Mouse (Mus musculus): ENCODE data around the gene Cfap73. TPM values are rescaled to one million over a fixed set of nuclear protein-coding genes. Genes with fewer than 3 reads are reported as not detected.

Cfap73 gene
- polyA plus RNA-seq, 1 experiment = 0.31 TPM

DNA sequence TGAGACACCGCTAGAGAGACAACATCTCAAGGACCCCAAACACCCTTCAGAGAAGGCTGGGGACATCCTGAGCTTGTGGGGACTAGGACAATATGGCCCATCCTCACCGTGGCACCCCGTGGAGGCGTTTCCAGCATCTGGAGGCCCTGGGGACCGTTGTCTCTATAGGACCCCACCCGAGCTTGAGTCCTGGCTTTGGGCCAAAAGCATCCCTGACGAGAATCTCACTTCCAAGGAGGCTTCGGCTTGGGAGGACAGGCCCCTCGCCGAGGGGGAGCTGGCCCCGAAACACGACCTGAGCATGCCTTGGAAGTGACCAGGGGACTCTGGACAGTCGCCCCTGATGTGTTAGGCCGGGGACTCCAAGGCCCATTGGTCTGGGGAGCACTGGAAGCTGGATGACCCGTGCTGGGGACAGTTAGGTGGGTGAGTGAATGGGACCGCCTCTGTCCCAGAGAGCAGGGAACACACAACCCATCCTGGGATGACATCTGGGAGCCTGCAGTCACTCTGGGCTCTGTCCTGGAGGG, 24.7 kb downstream of the Cfap73 start:
- Histone ChIP-seq H3K4me3 (replicated peaks; ENCODE audit: insufficient read depth, low read depth, low read length) (no peak overlapping the region), H3K27me3 (ENCODE audit: control insufficient read depth, insufficient read depth, low read length) (no peaks in the 10 kb centered on the region), H3K27ac (ENCODE audit: insufficient read depth, low read length) (no peak overlapping the region), H3K4me1 (ENCODE audit: control insufficient read depth, insufficient read depth, low read length) (peaks cover 8% of the 10 kb centered on the region)
- TF ChIP-seq POLR2A (IDR thresholded peaks at IDR 0.05; ENCODE audit: borderline replicate concordance, insufficient read depth, low read length) (no peak), CTCF (IDR thresholded peaks at IDR 0.05; ENCODE audit: borderline replicate concordance, insufficient read depth, low read depth, low read length) (no peak)
- WGBS = 62% methylated on average over 16 of the region's 16 CpGs
- DNase-seq = no peak

DNA sequence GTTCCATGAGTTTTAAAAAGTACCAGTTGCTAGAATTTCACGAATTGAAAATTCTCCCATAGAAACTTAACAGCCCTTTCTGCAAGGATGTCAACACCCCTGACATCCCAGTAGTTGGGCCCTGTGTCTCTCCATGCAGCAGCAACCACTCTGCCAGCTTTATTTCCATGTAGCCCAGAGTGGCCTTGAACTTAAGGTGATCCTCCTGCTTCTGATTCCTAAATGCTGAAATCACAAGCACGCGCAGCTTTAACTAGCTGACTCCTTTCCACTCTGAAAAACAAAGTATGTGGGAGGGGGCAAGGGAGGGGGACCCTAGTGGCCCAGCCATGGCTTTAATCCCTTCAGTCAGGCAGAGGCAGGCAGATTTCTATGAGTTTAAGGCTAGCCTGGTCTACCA, 26.7 kb downstream of the Cfap73 start:
- 84% methylated on average over 3 of the region's 3 CpGs for WGBS
- TF ChIP-seq CTCF (IDR thresholded peaks at IDR 0.05; ENCODE audit: borderline replicate concordance, insufficient read depth, low read depth, low read length) = no peak
- no peak for TF ChIP-seq POLR2A (IDR thresholded peaks at IDR 0.05; ENCODE audit: borderline replicate concordance, insufficient read depth, low read length)
- Histone ChIP-seq H3K4me3 (replicated peaks; ENCODE audit: insufficient read depth, low read depth, low read length) (no peak overlapping the region), H3K27me3 (ENCODE audit: control insufficient read depth, insufficient read depth, low read length) (no peaks in the 10 kb centered on the region), H3K27ac (ENCODE audit: insufficient read depth, low read length) (no peak overlapping the region), H3K4me1 (ENCODE audit: control insufficient read depth, insufficient read depth, low read length) (peaks cover 10% of the 10 kb centered on the region)
- DNase-seq = no peak

DNA sequence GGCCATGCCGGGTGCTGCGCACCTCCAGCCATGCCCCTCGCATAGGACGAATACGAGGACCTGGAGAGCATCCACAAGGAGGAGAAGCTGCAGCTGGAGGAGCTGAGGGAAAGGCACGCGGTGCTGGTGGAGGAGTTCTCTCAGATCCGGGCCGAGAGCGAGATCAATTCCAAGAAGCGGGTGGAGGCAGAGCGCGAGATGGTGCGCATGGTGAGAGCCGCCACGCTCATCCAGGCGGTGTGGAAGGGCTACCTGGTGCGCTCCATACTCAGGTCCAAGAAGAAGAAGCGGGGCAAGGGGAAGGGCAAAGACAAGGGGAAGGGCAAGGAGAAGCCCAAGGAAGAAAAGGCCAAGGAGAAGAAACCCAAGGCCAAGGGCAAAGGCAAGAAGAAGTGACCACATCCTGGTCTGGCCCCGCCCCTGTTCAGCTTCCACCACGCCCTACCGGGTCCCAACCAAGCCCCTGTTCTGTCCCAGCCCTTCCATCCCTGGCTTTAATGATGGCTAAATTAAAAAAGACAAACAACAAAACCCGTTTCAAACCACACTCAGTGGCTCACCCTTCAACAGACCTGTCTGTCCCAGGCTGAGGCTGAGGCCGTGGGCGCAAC, 27.3 kb downstream of the Cfap73 start:
- peak in 1 of 2 experiments; percentile 26 for DNase-seq
- no peak for TF ChIP-seq CTCF (IDR thresholded peaks at IDR 0.05; ENCODE audit: borderline replicate concordance, insufficient read depth, low read depth, low read length)
- no peak for TF ChIP-seq POLR2A (IDR thresholded peaks at IDR 0.05; ENCODE audit: borderline replicate concordance, insufficient read depth, low read length)
- WGBS = 79% methylated on average over 25 of the region's 25 CpGs
- H3K4me1 ChIP-seq (ENCODE audit: control insufficient read depth, insufficient read depth, low read length) = peaks cover 15% of the 10 kb centered on the region
- H3K27me3 ChIP-seq (ENCODE audit: control insufficient read depth, insufficient read depth, low read length) = no peaks in the 10 kb centered on the region
- H3K27ac ChIP-seq (ENCODE audit: insufficient read depth, low read length) = no peak overlapping the region
- H3K4me3 ChIP-seq (replicated peaks; ENCODE audit: insufficient read depth, low read depth, low read length) = no peak overlapping the region

DNA sequence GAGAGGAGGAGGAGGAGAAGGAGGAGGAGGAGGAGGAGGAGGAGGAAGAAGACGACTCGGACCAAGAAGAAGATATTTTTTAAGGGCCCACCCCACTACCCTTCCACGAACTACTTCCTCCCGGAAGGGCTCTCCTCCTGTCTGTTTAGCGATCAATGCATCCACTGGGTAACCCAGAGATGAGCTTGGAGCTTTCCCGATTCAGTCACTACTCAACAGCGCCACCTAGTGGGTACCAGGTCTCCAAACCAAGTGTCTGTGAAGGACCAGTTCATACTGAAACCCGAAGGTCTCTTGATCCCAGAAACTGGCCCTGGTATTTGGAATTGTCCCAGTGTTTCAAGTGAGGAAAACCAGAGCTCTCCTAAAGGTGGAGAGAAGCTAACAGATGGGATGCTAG, 28.3 kb downstream of the Cfap73 start:
- Histone ChIP-seq H3K27me3 (ENCODE audit: control insufficient read depth, insufficient read depth, low read length) (no peaks in the 10 kb centered on the region), H3K27ac (ENCODE audit: insufficient read depth, low read length) (no peak overlapping the region), H3K4me3 (replicated peaks; ENCODE audit: insufficient read depth, low read depth, low read length) (peak overlapping the region; percentile 68), H3K4me1 (ENCODE audit: control insufficient read depth, insufficient read depth, low read length) (peaks cover 8% of the 10 kb centered on the region)
- TF ChIP-seq POLR2A (IDR thresholded peaks at IDR 0.05; ENCODE audit: borderline replicate concordance, insufficient read depth, low read length) (0 out of 2 replicates have a peak, but pooled peaks have one; percentile 5), CTCF (IDR thresholded peaks at IDR 0.05; ENCODE audit: borderline replicate concordance, insufficient read depth, low read depth, low read length) (peak; percentile 92)
- DNase-seq = peak; percentile 91 to 92
- WGBS = 2% methylated on average over 8 of the region's 8 CpGs

DNA sequence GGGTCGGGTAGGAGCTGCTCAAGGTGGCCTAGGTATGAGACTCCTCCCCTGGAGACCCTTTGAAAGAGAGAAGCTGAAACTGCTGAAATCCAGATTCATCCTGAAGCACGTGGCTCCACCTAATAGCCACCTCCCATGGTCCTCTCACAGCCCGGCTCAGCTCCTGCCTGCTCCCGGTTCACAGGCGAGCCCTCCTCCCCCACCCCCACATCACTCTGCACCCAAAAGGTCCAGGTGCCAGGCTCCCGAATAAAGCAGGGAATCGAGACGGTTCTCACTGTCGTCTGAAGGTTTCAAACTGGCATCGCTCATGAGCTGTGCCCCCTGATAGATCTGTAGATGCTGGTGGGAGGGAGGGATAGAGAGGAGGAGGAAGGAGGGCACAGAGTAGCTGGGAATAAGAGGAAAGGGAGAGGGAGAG, 28.8 kb downstream of the Cfap73 start:
- Histone ChIP-seq H3K27ac (ENCODE audit: insufficient read depth, low read length) (peak overlapping the region; percentile 74), H3K27me3 (ENCODE audit: control insufficient read depth, insufficient read depth, low read length) (no peaks in the 10 kb centered on the region), H3K4me3 (replicated peaks; ENCODE audit: insufficient read depth, low read depth, low read length) (peak overlapping the region; percentile 68), H3K4me1 (ENCODE audit: control insufficient read depth, insufficient read depth, low read length) (peaks cover 8% of the 10 kb centered on the region)
- no peak for TF ChIP-seq CTCF (IDR thresholded peaks at IDR 0.05; ENCODE audit: borderline replicate concordance, insufficient read depth, low read depth, low read length)
- 0 out of 2 replicates have a peak, but pooled peaks have one; percentile 12 for TF ChIP-seq POLR2A (IDR thresholded peaks at IDR 0.05; ENCODE audit: borderline replicate concordance, insufficient read depth, low read length)
- DNase-seq = peak in 1 of 2 experiments; percentile 69
- WGBS = under 1% methylated on average over 10 of the region's 10 CpGs

DNA sequence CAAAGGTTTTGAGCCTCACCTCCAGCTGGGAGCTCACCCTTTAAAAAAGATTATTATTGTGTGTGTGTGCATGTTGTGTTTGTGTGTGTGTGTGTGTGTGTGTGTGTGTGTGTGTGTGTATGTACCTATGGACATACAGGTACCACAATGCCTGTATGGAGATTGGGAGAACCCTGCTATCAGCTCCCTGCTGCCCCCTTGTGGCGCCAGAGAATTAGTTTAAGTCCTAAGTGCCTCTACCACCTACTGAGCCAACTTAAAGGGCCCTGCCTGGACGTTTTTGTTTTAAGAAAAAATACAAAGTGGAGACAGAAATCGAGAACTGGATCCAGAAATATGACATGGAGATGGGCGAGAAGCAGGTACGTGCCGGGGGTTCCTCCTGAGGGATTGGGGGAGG, 29.2 kb downstream of the Cfap73 start:
- no peaks in the 10 kb centered on the region for H3K27me3 ChIP-seq (ENCODE audit: control insufficient read depth, insufficient read depth, low read length)
- H3K4me1 ChIP-seq (ENCODE audit: control insufficient read depth, insufficient read depth, low read length) = peaks cover 8% of the 10 kb centered on the region
- 4% methylated on average over 6 of the region's 6 CpGs for WGBS
- peak overlapping the region; percentile 68 for H3K4me3 ChIP-seq (replicated peaks; ENCODE audit: insufficient read depth, low read depth, low read length)
- peak overlapping the region; percentile 74 for H3K27ac ChIP-seq (ENCODE audit: insufficient read depth, low read length)
- peak; percentile 87 to 91 for DNase-seq
- TF ChIP-seq CTCF (IDR thresholded peaks at IDR 0.05; ENCODE audit: borderline replicate concordance, insufficient read depth, low read depth, low read length) (peak; percentile 79), POLR2A (IDR thresholded peaks at IDR 0.05; ENCODE audit: borderline replicate concordance, insufficient read depth, low read length) (no peak)

DNA sequence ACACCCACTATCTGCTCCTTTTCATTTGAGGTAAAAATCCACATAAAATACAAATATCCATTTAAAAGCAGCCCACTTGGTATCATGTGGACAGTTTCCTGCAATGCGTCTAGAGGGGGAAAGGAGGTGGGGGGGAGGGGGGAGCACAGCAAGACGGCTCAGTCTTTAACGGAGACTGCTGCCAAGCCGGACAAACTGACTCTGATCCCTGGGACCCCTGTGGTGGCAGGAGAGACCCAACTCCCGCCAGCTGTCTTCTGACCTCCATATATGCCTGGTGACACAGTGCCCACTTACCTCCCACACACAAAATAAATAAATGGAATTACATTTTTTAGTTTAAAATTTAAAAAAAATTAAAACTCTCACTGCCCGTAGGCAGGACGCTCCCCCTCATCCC, 30.5 kb downstream of the Cfap73 start:
- DNase-seq = no peak
- Histone ChIP-seq H3K27ac (ENCODE audit: insufficient read depth, low read length) (no peak overlapping the region), H3K4me3 (replicated peaks; ENCODE audit: insufficient read depth, low read depth, low read length) (no peak overlapping the region), H3K27me3 (ENCODE audit: control insufficient read depth, insufficient read depth, low read length) (no peaks in the 10 kb centered on the region), H3K4me1 (ENCODE audit: control insufficient read depth, insufficient read depth, low read length) (peaks cover 8% of the 10 kb centered on the region; the same call in 1 of the 2 replicates)
- TF ChIP-seq CTCF (IDR thresholded peaks at IDR 0.05; ENCODE audit: borderline replicate concordance, insufficient read depth, low read depth, low read length) (no peak), POLR2A (IDR thresholded peaks at IDR 0.05; ENCODE audit: borderline replicate concordance, insufficient read depth, low read length) (no peak)
- WGBS = 56% methylated on average over 7 of the region's 7 CpGs

DNA sequence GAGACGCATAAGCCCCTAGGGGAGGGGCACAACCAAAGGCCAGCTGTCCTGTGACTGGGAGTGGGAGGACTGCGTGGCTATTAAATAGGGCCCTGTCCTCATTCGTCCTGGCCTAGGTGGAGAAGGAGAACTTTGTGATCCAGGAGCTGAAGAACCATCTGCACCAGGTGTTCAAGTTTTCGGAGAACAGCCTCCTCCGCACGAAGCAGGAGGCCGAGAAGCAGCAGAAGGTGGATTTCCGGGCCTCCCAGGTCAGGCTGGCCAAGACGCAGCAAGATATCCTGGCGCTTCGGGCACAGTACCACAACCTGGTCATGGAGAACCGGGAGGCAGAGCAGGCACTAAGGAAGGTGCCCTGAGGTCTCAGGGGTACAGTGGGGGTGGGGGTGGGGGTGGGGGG, 31.8 kb downstream of the Cfap73 start:
- WGBS = 58% methylated on average over 12 of the region's 12 CpGs
- Histone ChIP-seq H3K27ac (ENCODE audit: insufficient read depth, low read length) (no peak overlapping the region), H3K27me3 (ENCODE audit: control insufficient read depth, insufficient read depth, low read length) (no peaks in the 10 kb centered on the region), H3K4me3 (replicated peaks; ENCODE audit: insufficient read depth, low read depth, low read length) (no peak overlapping the region), H3K4me1 (ENCODE audit: control insufficient read depth, insufficient read depth, low read length) (peaks cover 8% of the 10 kb centered on the region; the same call in 1 of the 2 replicates)
- peak; percentile 67 to 78 for DNase-seq
- no peak for TF ChIP-seq POLR2A (IDR thresholded peaks at IDR 0.05; ENCODE audit: borderline replicate concordance, insufficient read depth, low read length)
- TF ChIP-seq CTCF (IDR thresholded peaks at IDR 0.05; ENCODE audit: borderline replicate concordance, insufficient read depth, low read depth, low read length) = no peak

Data from cerebellum, adult 2 months (tissue).